8 mouse cellular contexts compared by ENCODE assay signal in the genomic region with DNA sequence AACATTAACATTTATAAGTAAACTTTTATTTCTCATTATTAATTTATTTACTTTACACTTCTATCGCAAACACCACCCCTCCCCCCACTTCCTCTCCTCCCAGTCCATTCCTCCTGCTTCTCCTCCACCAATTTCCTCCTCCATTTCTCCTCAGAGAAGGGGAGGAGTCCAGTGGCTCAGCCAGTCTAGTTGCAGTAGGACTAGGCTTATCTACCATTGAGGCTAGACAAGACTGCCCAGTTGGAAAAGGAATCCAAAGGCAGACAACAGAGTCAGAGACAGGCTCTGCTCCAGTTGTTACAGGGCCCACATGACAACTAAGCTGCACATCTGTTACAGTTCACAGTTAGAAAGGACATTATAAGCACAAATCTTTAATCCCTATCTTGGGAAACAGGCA. TPM values are rescaled to one million over a fixed set of nuclear protein-coding genes. Genes with fewer than 3 reads are reported as not detected.
DNase-seq lines count a peak whose midpoint lies in the region; ATAC-seq and TF ChIP-seq lines count a peak whose summit lies in the region.

No protein-coding gene starts in this region.

- no peak for TF ChIP-seq POLR2A in MEL (IDR thresholded peaks at IDR 0.05; ENCODE audit: control insufficient read depth in 1 of 2, insufficient read depth in 1 of 2, low read depth in 1 of 2, low read length in 2 of 2, poor library complexity in 1 of 2)
- no peak for TF ChIP-seq POLR2A in liver, adult 2 months (IDR thresholded peaks at IDR 0.05; ENCODE audit: extremely low read depth, insufficient read depth, low read length)

- 31% methylated on average over 1 of the region's 1 CpGs for WGBS in embryonic facial prominence, embryonic 11.5 days
- 15% methylated on average over 1 of the region's 1 CpGs for WGBS in liver, adult 2 months
- 50% methylated on average over 1 of the region's 1 CpGs for WGBS in neural tube, embryonic 11.5 days

- H3K27ac ChIP-seq in MEL (ENCODE audit: control insufficient read depth, low read depth, low read length): no peak overlapping the region
- H3K27ac ChIP-seq in embryonic facial prominence, embryonic 11.5 days (replicated peaks; ENCODE audit: low read depth, low read length): no peak overlapping the region
- no peak overlapping the region for H3K27ac ChIP-seq in liver, adult 2 months (replicated peaks; ENCODE audit: insufficient read depth, low read depth, low read length)
- no peak overlapping the region for H3K27ac ChIP-seq in neural tube, embryonic 11.5 days (ENCODE audit: low read depth, low read length)

- H3K4me1 ChIP-seq in MEL (ENCODE audit: control insufficient read depth in 1 of 2, insufficient read depth in 2 of 2, low read length in 2 of 2): peaks cover 2 to 4% of the 10 kb centered on the region in 2 experiments; a peak in 2 of 4 replicates
- H3K4me1 ChIP-seq in embryonic facial prominence, embryonic 11.5 days (ENCODE audit: control insufficient read depth, insufficient read depth, low read length): no peaks in the 10 kb centered on the region
- peaks cover 7% of the 10 kb centered on the region for H3K4me1 ChIP-seq in liver, adult 2 months (ENCODE audit: control insufficient read depth, insufficient read depth, low read length)
- 0 out of 2 replicates have a peak, but pooled peaks cover 3% of the 10 kb centered on the region for H3K4me1 ChIP-seq in neural tube, embryonic 11.5 days (ENCODE audit: control insufficient read depth, insufficient read depth, low read length)

- DNase-seq in adrenal gland, postnatal 10 days: peak; percentile 31
- no peak for DNase-seq in adrenal gland, adult 2 months
- DNase-seq in MEL (ENCODE audit: low read depth, low spot score): peak; percentile 52
- peak; percentile 53 for DNase-seq in embryonic facial prominence, embryonic 11.5 days (ENCODE audit: low spot score)
- DNase-seq in heart, postnatal 4 days: peak; percentile 31
- DNase-seq in liver, adult 2 months (ENCODE audit: extremely low read depth, low read depth, low spot score): peak; percentile 3
- peak; percentile 19 for DNase-seq in neural tube, embryonic 11.5 days (ENCODE audit: low spot score)
- no peak for DNase-seq in thymus, postnatal 0 days (ENCODE audit: low spot score)

- TF ChIP-seq CTCF in MEL (IDR thresholded peaks at IDR 0.05 in 2 of 3, conservative IDR thresholded peaks at IDR 0.05 in 1 of 3; ENCODE audit: control insufficient read depth in 1 of 3, insufficient read depth in 1 of 3, low read depth in 2 of 3, low read length in 3 of 3, poor library complexity in 1 of 3, severe bottlenecking in 1 of 3): no peak
- TF ChIP-seq CTCF in liver, adult 2 months (IDR thresholded peaks at IDR 0.05; ENCODE audit: low read depth, low read length): no peak

- H3K4me3 ChIP-seq in MEL (ENCODE audit: control insufficient read depth in 1 of 2, insufficient read depth in 1 of 2, low read depth in 2 of 2, low read length in 2 of 2): no peak overlapping the region
- H3K4me3 ChIP-seq in embryonic facial prominence, embryonic 11.5 days (ENCODE audit: low read depth, low read length): peak overlapping the region; percentile 15; the same call in 1 of the 2 replicates
- H3K4me3 ChIP-seq in liver, adult 2 months (ENCODE audit: insufficient read depth, low read depth, low read length): no peak overlapping the region
- peak overlapping the region; percentile 23 for H3K4me3 ChIP-seq in neural tube, embryonic 11.5 days (ENCODE audit: low read depth, low read length)

- H3K79me2 ChIP-seq in MEL (ENCODE audit: control insufficient read depth, insufficient read depth, low read length, poor library complexity): no peaks in the 10 kb centered on the region; the same call in none of the 2 replicates
- peaks cover 4% of the 10 kb centered on the region; the same call in 1 of the 2 replicates for H3K79me2 ChIP-seq in liver, adult 2 months (ENCODE audit: control insufficient read depth, insufficient read depth, low read length)

- H3K27me3 ChIP-seq in MEL (ENCODE audit: control insufficient read depth in 1 of 2, insufficient read depth in 2 of 2, low read length in 2 of 2): no peaks in the 10 kb centered on the region
- no peaks in the 10 kb centered on the region for H3K27me3 ChIP-seq in embryonic facial prominence, embryonic 11.5 days (ENCODE audit: control insufficient read depth, insufficient read depth, low read length)
- no peaks in the 10 kb centered on the region for H3K27me3 ChIP-seq in liver, adult 2 months (ENCODE audit: control insufficient read depth, insufficient read depth, low read length)
- no peaks in the 10 kb centered on the region for H3K27me3 ChIP-seq in neural tube, embryonic 11.5 days (ENCODE audit: control insufficient read depth, insufficient read depth, low read length)

- no peaks in the 10 kb centered on the region for H3K9me3 ChIP-seq in MEL (replicated peaks; ENCODE audit: insufficient read depth, low read length)
- H3K9me3 ChIP-seq in embryonic facial prominence, embryonic 11.5 days (replicated peaks; ENCODE audit: control insufficient read depth, low read length): no peaks in the 10 kb centered on the region
- H3K9me3 ChIP-seq in neural tube, embryonic 11.5 days (ENCODE audit: control insufficient read depth, low read length): no peaks in the 10 kb centered on the region

- H3K36me3 ChIP-seq in MEL (ENCODE audit: control insufficient read depth in 1 of 2, insufficient read depth in 2 of 2, low read length in 2 of 2): peaks cover 0 to 4% of the 10 kb centered on the region in 2 experiments; a peak in 2 of 4 replicates
- no peaks in the 10 kb centered on the region for H3K36me3 ChIP-seq in embryonic facial prominence, embryonic 11.5 days (replicated peaks; ENCODE audit: control insufficient read depth, insufficient read depth, low read depth, low read length)
- peaks cover 3% of the 10 kb centered on the region for H3K36me3 ChIP-seq in liver, adult 2 months (ENCODE audit: control insufficient read depth, insufficient read depth, low read length)
- no peaks in the 10 kb centered on the region for H3K36me3 ChIP-seq in neural tube, embryonic 11.5 days (ENCODE audit: control insufficient read depth, insufficient read depth, low read length)

- TF ChIP-seq EP300 in MEL (IDR thresholded peaks at IDR 0.05; ENCODE audit: low read depth in 1 of 2, low read length in 2 of 2): no peak

- H3K9ac ChIP-seq in MEL (ENCODE audit: control insufficient read depth, low read depth, low read length, poor library complexity, severe bottlenecking): no peak overlapping the region; the same call in 1 of the 2 replicates
- H3K9ac ChIP-seq in embryonic facial prominence, embryonic 11.5 days (replicated peaks; ENCODE audit: low read length): peak overlapping the region; percentile 25; the same call in 1 of the 2 replicates
- H3K9ac ChIP-seq in liver, adult 2 months (ENCODE audit: low read depth, low read length): no peak overlapping the region
- H3K9ac ChIP-seq in neural tube, embryonic 11.5 days (ENCODE audit: low read length): no peak overlapping the region

- TF ChIP-seq RAD21 in MEL (IDR thresholded peaks at IDR 0.05; ENCODE audit: low read depth, low read length): no peak

- peak overlapping the region; percentile 40 for H3K4me2 ChIP-seq in embryonic facial prominence, embryonic 11.5 days (ENCODE audit: low read depth, low read length)
- H3K4me2 ChIP-seq in neural tube, embryonic 11.5 days (ENCODE audit: low read depth): peak overlapping the region; percentile 72

- ATAC-seq in embryonic facial prominence, embryonic 11.5 days (replicated peaks; ENCODE audit: insufficient number of reproducible peaks, low FRiP score, low TSS enrichment, low read depth): no peak; the same call in 1 of the 2 replicates
- ATAC-seq in neural tube, embryonic 11.5 days (ENCODE audit: insufficient read depth, low FRiP score, low TSS enrichment): no peak

TF ChIP-seq in MEL, 35 proteins besides CTCF, POLR2A, EP300 and RAD21 (continues in another document):
- no peak for TF ChIP-seq MAZ (IDR thresholded peaks at IDR 0.05; ENCODE audit: low read depth, low read length)
- TF ChIP-seq RCOR1 (IDR thresholded peaks at IDR 0.05; ENCODE audit: low read depth, low read length): no peak
- TF ChIP-seq UBTF (IDR thresholded peaks at IDR 0.05; ENCODE audit: borderline replicate concordance, insufficient read depth, low read depth, low read length): no peak
- TF ChIP-seq TCF12 (IDR thresholded peaks at IDR 0.05; ENCODE audit: low read depth, low read length): no peak
- TF ChIP-seq SIN3A (IDR thresholded peaks at IDR 0.05; ENCODE audit: low read length): no peak
- no peak for TF ChIP-seq BHLHE40 (IDR thresholded peaks at IDR 0.05; ENCODE audit: borderline replicate concordance, low read depth, low read length)
- TF ChIP-seq GABPA (IDR thresholded peaks at IDR 0.05; ENCODE audit: low read depth, low read length): no peak

RNA-seq across cellular contexts. Expression of a gene that starts 0.9 kb away (rescaled TPM):
- 10 to 100 TPM; 10.3 to 11.4 TPM for total RNA-seq in adrenal gland, postnatal 10 days (2021)
- 10 to 100 TPM in 1 of 2 experiments, 1 to 10 TPM in 1; 5.7 to 14.8 TPM for total RNA-seq in adrenal gland, adult 2 months (2021)
- 0.21 and 0.27 TPM in 2 replicates for polyA plus RNA-seq in adrenal gland, adult 2 months (2012; rRNA removed)
- total RNA-seq in MEL (2012; rRNA removed): 2.3 and 3.5 TPM in 2 replicates
- polyA plus RNA-seq in MEL (2012; ENCODE audit: insufficient read depth in 1 of 2, insufficient read length in 2 of 2, low read depth in 1 of 2, low replicate concordance in 2 of 2, missing spikeins in 1 of 2): 1 to 10 TPM in 1 of 2 experiments, not detected in 1; 3.2 TPM
- polyA plus RNA-seq in embryonic facial prominence, embryonic 11.5 days (2014; fragmentation: Nextera tagmentation; extraction: Ambion mirVana): 17.4 and 22.1 TPM in 2 replicates
- 10 to 100 TPM; 11.0 to 12.7 TPM for total RNA-seq in heart, postnatal 4 days (2021)
- 3.0 and 3.4 TPM in 2 replicates for total RNA-seq in liver, adult 2 months (2014; rRNA removed)
- 0.37 and 0.51 TPM in 2 replicates for polyA plus RNA-seq in liver, adult 2 months (2012; rRNA removed)
- polyA plus RNA-seq in neural tube, embryonic 11.5 days (2014; fragmentation: Nextera tagmentation; extraction: Ambion mirVana): 19.7 and 20.4 TPM in 2 replicates
- 2.2 and 2.6 TPM in 2 replicates for polyA plus RNA-seq in thymus, postnatal 0 days (2015; fragmentation: Nextera tagmentation; extraction: Ambion mirVana)

RNA-seq across cellular contexts. Expression of a gene that starts 32.4 kb away (rescaled TPM):
- 10 to 100 TPM; 20.0 to 23.6 TPM for total RNA-seq in adrenal gland, postnatal 10 days (2021)
- total RNA-seq in adrenal gland, adult 2 months (2021): 10 to 100 TPM; 19.7 to 40.9 TPM
- polyA plus RNA-seq in adrenal gland, adult 2 months (2012; rRNA removed): 0.17 and 0.26 TPM in 2 replicates
- 3.5 and 4.0 TPM in 2 replicates for total RNA-seq in MEL (2012; rRNA removed)
- polyA plus RNA-seq in MEL (2012; ENCODE audit: insufficient read depth in 1 of 2, insufficient read length in 2 of 2, low read depth in 1 of 2, low replicate concordance in 2 of 2, missing spikeins in 1 of 2): 1 to 10 TPM in 1 of 2 experiments, not detected in 1; 2.8 TPM
- polyA plus RNA-seq in embryonic facial prominence, embryonic 11.5 days (2014; fragmentation: Nextera tagmentation; extraction: Ambion mirVana): 1.8 and 3.2 TPM in 2 replicates
- total RNA-seq in heart, postnatal 4 days (2021): 1 to 10 TPM; 6.7 to 7.6 TPM
- 0.94 and 1.3 TPM in 2 replicates for total RNA-seq in liver, adult 2 months (2014; rRNA removed)
- polyA plus RNA-seq in liver, adult 2 months (2012; rRNA removed): not detected in 2 replicates
- polyA plus RNA-seq in neural tube, embryonic 11.5 days (2014; fragmentation: Nextera tagmentation; extraction: Ambion mirVana): 1.3 and 1.5 TPM in 2 replicates
- polyA plus RNA-seq in thymus, postnatal 0 days (2015; fragmentation: Nextera tagmentation; extraction: Ambion mirVana): 4.2 and 5.0 TPM in 2 replicates

Comparison
In these comparisons a context has a peak if more than half of its experiments do, and no peak if none do; other contexts are left out.
1. DNase-seq: peak in adrenal gland, postnatal 10 days (single experiment), MEL (single experiment), embryonic facial prominence, embryonic 11.5 days (single experiment), heart, postnatal 4 days (single experiment), liver, adult 2 months (single experiment) and neural tube, embryonic 11.5 days (single experiment); none in adrenal gland, adult 2 months (single experiment) and thymus, postnatal 0 days (single experiment).
2. H3K4me3 ChIP-seq: peak in embryonic facial prominence, embryonic 11.5 days (single experiment) and neural tube, embryonic 11.5 days (single experiment); none in MEL (0 of 2) and liver, adult 2 months (single experiment).